Mouse (Mus musculus): Measurements from ENCODE around the gene Ephb3.

- TF ChIP-seq HCFC1 (IDR thresholded peaks at IDR 0.05; ENCODE audit: borderline replicate concordance, insufficient read depth, low read length) (no peak), CHD2 (IDR thresholded peaks at IDR 0.05; ENCODE audit: low read depth, low read length) (no peak), MAFK (IDR thresholded peaks at IDR 0.05; ENCODE audit: insufficient read depth, low read depth, low read length) (no peak), ZC3H11A (IDR thresholded peaks at IDR 0.05; ENCODE audit: borderline replicate concordance, low read depth, low read length) (no peak), ZNF384 (IDR thresholded peaks at IDR 0.05; ENCODE audit: low read depth, low read length) (no peak)
Measured at GRCm38 (mm10) chr16:21216047-21216446, 11.5 kb downstream of the Ephb3 start.

All from ES-E14 (cell line).